Mouse (Mus musculus) ES-E14 (cell line): Measurements from ENCODE around the gene Hist1h3c. TPM values are rescaled to one million over a fixed set of nuclear protein-coding genes. Genes with fewer than 3 reads are reported as not detected.
"Not testable (repeated sequence)": the region's sequence is repeated elsewhere in the genome, so short reads cannot be mapped to it uniquely, and the experiment has no call there.

Experiments
- DNase-seq: peaks from one replicate; pipeline ENCODE4 v3.0.0-alpha.2; 2013; ENCODE audit warnings: low read depth, low spot score
- H3K27ac ChIP-seq: 2 replicates; pipeline ENCODE4 v1.5.1; 2012; ENCODE audit warnings: low read depth, mild to moderate bottlenecking, low read length, moderate library complexity, mixed read lengths; ENCODE audit not compliant: poor library complexity, insufficient read depth, severe bottlenecking
- H3K36me3 ChIP-seq: 2 replicates; pipeline ENCODE4 v1.6.1; 2012; ENCODE audit warnings: mild to moderate bottlenecking, low read length, moderate library complexity, mixed read lengths; ENCODE audit not compliant: control insufficient read depth, poor library complexity, insufficient read depth, severe bottlenecking
- H3K4me1 ChIP-seq, 2 experiments: fragments of 150-350 bp in 1 of 2; sonication (generic) in 1 of 2; 2 replicates each; pipeline ENCODE4 v1.6.1; 2012; ENCODE audit warnings: low read length in 2 of 2, mild to moderate bottlenecking in 1 of 2, mixed read lengths in 1 of 2; ENCODE audit not compliant: control insufficient read depth in 2 of 2, insufficient read depth in 2 of 2, poor library complexity in 1 of 2
- H3K4me3 ChIP-seq, 2 experiments: fragments of 150-350 bp in 1 of 2; sonication (generic) in 1 of 2; 2 replicates each; pipeline ENCODE4 v1.5.1; 2012; ENCODE audit warnings: low read length in 2 of 2, low read depth in 1 of 2, mild to moderate bottlenecking in 1 of 2, mixed read lengths in 1 of 2; ENCODE audit not compliant: insufficient read depth in 1 of 2, poor library complexity in 1 of 2, severe bottlenecking in 1 of 2
- H3K9ac ChIP-seq: 2 replicates; pipeline ENCODE4 v1.6.1; 2012; ENCODE audit warnings: low read depth, mild to moderate bottlenecking, low read length, mixed read lengths; ENCODE audit not compliant: poor library complexity, insufficient read depth, severe bottlenecking
- H3K9me3 ChIP-seq: fragments of 150-350 bp; sonication (generic); 2 replicates; pipeline ENCODE4 v1.6.1; 2012; ENCODE audit warnings: low read depth, mild to moderate bottlenecking, low read length; ENCODE audit not compliant: control insufficient read depth, insufficient read depth
- CHD2 ChIP-seq: IDR thresholded peaks from 2 replicates; pipeline ENCODE4 v1.6.1; 2014; ENCODE audit warnings: mild to moderate bottlenecking, low read depth, low read length, inconsistent platforms
- HCFC1 ChIP-seq: IDR thresholded peaks from 2 replicates; pipeline ENCODE4 v1.6.1; 2012; ENCODE audit warnings: low read length, inconsistent platforms, borderline replicate concordance; ENCODE audit not compliant: insufficient read depth
- MAFK ChIP-seq: IDR thresholded peaks from 2 replicates; pipeline ENCODE4 v1.6.1; 2014; ENCODE audit warnings: mild to moderate bottlenecking, low read depth, low read length, inconsistent platforms; ENCODE audit not compliant: insufficient read depth
- ZC3H11A ChIP-seq: IDR thresholded peaks from 2 replicates; pipeline ENCODE4 v1.6.1; 2012; ENCODE audit warnings: low read depth, mild to moderate bottlenecking, inconsistent platforms, low read length, borderline replicate concordance
- ZNF384 ChIP-seq: IDR thresholded peaks from 2 replicates; pipeline ENCODE4 v1.6.1; 2012; ENCODE audit warnings: low read depth, low read length, inconsistent platforms
- in situ Hi-C, 2 experiments: fragments of 600-800 bp; cut with MboI; formaldehyde crosslinking; loops; one replicate each; pipeline ENCODE4 v1.15.1; 2025; ENCODE audit warnings: low sequenced_read_pairs in 2 of 2, inconsistent platforms in 1 of 2; ENCODE audit not compliant: unreplicated experiment in 2 of 2
- total RNA-seq: library from RNA; depleted of rRNA; stranded (reverse); fragments of 300-350 nt; gene quantifications from 2 replicates; pipeline ENCODE4 v1.2.3, GENCODE M21; 2012

The Hist1h3c gene
- total RNA-seq, 1 experiment, result 1,161 TPM

- no peak for TF ChIP-seq CHD2
- no peak for TF ChIP-seq MAFK
- no peak for TF ChIP-seq ZNF384
- TF ChIP-seq ZC3H11A, result no peak
- no peak for TF ChIP-seq HCFC1
- DNase-seq, result no peak
- no peak overlapping the region for H3K4me3 ChIP-seq
- H3K9me3 ChIP-seq, result no peaks in the 10 kb centered on the region
- H3K9ac ChIP-seq, result no peak overlapping the region
- H3K4me1 ChIP-seq, result 0 out of 4 replicates have a peak, but pooled peaks cover 0 to 2% of the 10 kb centered on the region in 2 experiments
- H3K36me3 ChIP-seq, result no peaks in the 10 kb centered on the region
- no peak overlapping the region for H3K27ac ChIP-seq
- in situ Hi-C loops, result no loop called here
Measured at GRCm38 (mm10) chr13:23729192-23729525, 16.2 kb downstream of the Hist1h3c start.

- Histone ChIP-seq H3K9me3 (no peaks in the 10 kb centered on the region), H3K9ac (no peak overlapping the region), H3K4me3 (no peak overlapping the region), H3K36me3 (no peaks in the 10 kb centered on the region), H3K27ac (no peak overlapping the region), H3K4me1 (0 out of 4 replicates have a peak, but pooled peaks cover 0 to 2% of the 10 kb centered on the region in 2 experiments)
- in situ Hi-C loops, result no loop called here
- TF ChIP-seq ZC3H11A (no peak), HCFC1 (no peak), CHD2 (no peak), ZNF384 (no peak), MAFK (no peak)
- DNase-seq, result no peak
Measured at GRCm38 (mm10) chr13:23728472-23729191, 16.8 kb downstream of the Hist1h3c start.

- TF ChIP-seq ZC3H11A, result no peak
- TF ChIP-seq ZNF384, result no peak
- TF ChIP-seq MAFK, result no peak
- no peak overlapping the region for H3K27ac ChIP-seq
Measured at GRCm38 (mm10) chr13:23725213-23725612, 20.2 kb downstream of the Hist1h3c start.

GRCm38 (mm10) chr13:23724239-23724638 is 21.2 kb downstream of the Hist1h3c start:
- H3K4me3 ChIP-seq, result no peak overlapping the region
- no peak overlapping the region for H3K27ac ChIP-seq
- H3K4me1 ChIP-seq, result no peaks in the 10 kb centered on the region
- in situ Hi-C loops, result no loop called here
- DNase-seq, result no peak
- H3K9ac ChIP-seq, result no peak overlapping the region
- TF ChIP-seq CHD2 (no peak), ZC3H11A (no peak), ZNF384 (no peak), HCFC1 (no peak), MAFK (no peak)
- H3K36me3 ChIP-seq, result no peaks in the 10 kb centered on the region
- no peaks in the 10 kb centered on the region for H3K9me3 ChIP-seq

More at GRCm38 (mm10) chr13:23725213-23725612, 20.2 kb downstream of the Hist1h3c start:
- Histone ChIP-seq H3K4me3 (no peak overlapping the region), H3K9ac (no peak overlapping the region), H3K4me1 (no peaks in the 10 kb centered on the region), H3K9me3 (no peaks in the 10 kb centered on the region), H3K36me3 (no peaks in the 10 kb centered on the region)
- in situ Hi-C loops, result no loop called here
- no peak for DNase-seq

- H3K9ac ChIP-seq, in situ Hi-C loops, H3K9me3 ChIP-seq: not testable (repeated sequence)
Measured at GRCm38 (mm10) chr13:23717593-23718245, 27.7 kb downstream of the Hist1h3c start.

More at GRCm38 (mm10) chr13:23717593-23718245, 27.7 kb downstream of the Hist1h3c start:
- not testable (repeated sequence) for DNase-seq, H3K27ac ChIP-seq, H3K36me3 ChIP-seq, H3K4me3 ChIP-seq, H3K4me1 ChIP-seq
